Mouse (Mus musculus): ENCODE measurements around the gene Ebf1.

The Ebf1 gene

DNA sequence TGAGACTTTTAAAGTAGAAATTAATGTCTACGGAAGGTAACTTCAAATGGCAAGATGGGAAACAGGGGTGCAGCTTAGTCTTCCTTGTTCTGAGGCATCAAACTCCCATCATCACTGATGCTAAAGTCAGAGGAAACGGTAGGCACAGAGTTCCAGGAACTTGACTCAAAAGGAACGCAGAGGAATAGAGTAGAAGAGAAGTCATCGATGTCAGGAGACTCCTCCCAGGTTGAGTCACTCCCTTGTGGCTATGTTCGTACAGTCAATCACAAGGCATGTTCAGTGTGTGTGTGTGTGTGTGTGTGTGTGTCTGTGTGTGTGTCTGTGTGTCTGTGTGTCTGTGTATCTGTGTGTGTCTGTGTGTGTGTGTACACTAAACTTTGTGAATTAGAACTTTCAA, 108.6 kb downstream of the Ebf1 start:
- no peak for TF ChIP-seq GATA4 (IDR thresholded peaks at IDR 0.05; ENCODE audit: insufficient replicate concordance, low read length)

DNA sequence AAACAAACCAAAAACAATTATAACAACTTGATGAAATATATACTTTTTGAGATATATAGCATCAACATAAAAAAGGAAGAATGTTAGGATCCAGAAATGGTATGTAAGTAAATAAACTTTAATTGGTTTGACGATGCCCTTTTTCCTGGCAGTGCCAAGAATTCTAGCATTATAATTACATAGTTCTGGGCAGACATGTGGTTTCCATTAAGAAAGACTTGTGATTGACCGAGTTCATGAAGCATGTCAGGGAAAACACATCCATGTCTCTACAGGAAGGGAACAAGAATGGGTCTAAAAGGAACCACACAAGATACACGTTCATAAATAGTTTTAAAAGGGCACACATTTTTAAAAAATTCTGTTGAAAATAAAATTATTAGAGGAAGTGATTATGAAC, 110.3 kb downstream of the Ebf1 start:
- no peak for TF ChIP-seq GATA4 (IDR thresholded peaks at IDR 0.05; ENCODE audit: insufficient replicate concordance, low read length)

DNA sequence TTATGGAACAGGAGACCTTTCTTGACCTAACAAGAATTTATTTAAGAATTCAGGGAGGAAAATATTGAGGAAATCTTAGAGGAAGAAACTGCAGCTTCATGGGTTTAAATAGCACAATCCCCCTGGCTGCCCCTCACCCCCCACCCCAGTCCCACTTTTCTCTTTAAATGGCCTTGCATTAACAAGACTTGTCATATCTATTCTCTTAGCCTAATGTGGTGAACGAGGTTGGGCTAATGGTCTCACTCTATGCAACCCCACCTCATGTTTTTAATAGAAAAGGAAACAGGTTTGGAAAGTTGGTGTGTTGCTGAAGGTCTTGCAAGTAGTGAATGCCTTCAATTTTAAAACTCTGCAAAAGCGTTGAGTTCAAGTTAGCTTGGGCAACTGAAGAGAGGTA, 110.7 kb downstream of the Ebf1 start:
- TF ChIP-seq GATA4 (IDR thresholded peaks at IDR 0.05; ENCODE audit: insufficient replicate concordance, low read length), result no peak

DNA sequence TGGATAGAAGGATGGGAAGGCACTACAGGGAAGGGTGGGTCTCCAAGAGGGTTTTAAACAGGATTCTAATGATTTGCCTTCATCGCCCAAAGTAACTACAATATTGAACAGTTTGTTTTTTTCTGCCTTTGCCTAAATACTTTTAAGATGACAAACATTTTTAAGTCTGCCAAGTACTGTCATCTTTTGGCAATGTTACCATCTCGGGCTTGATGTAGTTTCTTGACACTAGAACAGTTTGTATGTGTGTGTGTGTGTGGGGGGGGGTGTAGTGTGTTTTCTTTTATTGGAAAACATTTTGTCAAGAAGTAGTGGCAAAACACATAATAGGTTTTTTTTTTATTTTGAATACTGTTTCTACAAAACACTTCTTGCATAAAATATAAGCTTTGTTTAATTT, 111.2 kb downstream of the Ebf1 start:
- TF ChIP-seq GATA4 (IDR thresholded peaks at IDR 0.05; ENCODE audit: insufficient replicate concordance, low read length), result no peak

- no peak for TF ChIP-seq GATA4 (IDR thresholded peaks at IDR 0.05; ENCODE audit: insufficient replicate concordance, low read length)
These were observed 112.8 kb downstream of the Ebf1 start for GRCm38 (mm10) chr11:44729931-44730330.

DNA sequence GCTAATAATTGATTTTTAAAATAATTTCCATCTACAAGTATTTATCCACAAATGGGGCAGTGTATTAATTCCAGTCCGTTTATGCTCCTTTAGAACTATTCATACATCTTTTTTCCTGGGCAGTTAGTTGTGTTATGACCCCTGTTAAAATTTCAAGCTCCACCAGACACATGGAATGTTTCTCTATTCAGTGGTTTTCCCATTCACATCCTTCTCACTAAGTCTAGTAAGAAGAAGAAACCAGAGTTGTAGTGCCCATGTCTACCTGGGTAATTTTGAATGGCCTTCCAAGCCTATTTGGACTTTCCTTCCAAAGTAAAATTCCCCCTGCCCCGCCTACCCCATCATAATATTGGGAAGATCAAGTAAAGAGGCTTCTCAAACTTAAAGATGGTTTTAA, 114.6 kb downstream of the Ebf1 start:
- no peak for TF ChIP-seq GATA4 (IDR thresholded peaks at IDR 0.05; ENCODE audit: insufficient replicate concordance, low read length)

GRCm38 (mm10) chr11:44733276-44733675, 116.2 kb downstream of the Ebf1 start:
- TF ChIP-seq GATA4 (IDR thresholded peaks at IDR 0.05; ENCODE audit: insufficient replicate concordance, low read length), result no peak

DNA sequence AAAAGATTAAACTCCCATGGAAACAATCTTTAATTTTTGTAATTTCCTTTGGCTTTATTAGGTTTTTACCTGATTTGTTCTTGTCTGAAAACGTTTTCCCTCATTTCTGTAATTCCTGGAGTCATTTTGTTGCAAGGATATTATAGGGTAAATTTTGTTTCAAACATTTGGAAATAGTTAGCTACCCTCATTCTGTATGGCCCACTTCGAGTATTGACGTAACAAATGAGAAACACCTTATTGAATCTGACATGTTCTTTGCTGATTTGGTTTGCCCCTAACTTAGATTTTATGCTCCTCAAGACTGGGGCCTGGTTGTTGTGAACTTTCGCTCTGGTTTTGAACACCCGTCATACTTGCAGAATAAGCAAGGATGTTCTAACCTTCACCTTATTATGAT, 120.9 kb downstream of the Ebf1 start:
- no peak for TF ChIP-seq GATA4 (IDR thresholded peaks at IDR 0.05; ENCODE audit: insufficient replicate concordance, low read length)

DNA sequence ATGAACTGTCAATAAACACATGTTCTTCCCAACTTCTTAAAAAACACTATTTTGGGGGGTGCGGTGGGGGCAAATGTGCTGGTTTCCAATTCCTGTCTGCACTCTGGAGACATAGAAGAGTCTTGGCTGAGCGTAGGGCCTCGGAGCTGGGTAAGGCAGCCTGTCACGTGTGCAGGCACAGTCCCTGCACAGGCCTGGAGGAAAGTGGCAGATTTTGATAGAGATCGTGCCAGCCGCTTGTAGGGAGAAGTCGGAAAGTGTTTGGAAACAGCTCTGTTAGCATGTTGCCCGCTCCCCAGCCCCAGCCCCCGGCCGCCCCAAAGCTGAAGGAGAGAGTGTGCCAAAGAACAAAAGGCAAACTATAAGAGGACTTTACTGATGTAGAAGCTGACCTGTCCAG, 121.7 kb downstream of the Ebf1 start:
- TF ChIP-seq GATA4 (IDR thresholded peaks at IDR 0.05; ENCODE audit: insufficient replicate concordance, low read length), result no peak

DNA sequence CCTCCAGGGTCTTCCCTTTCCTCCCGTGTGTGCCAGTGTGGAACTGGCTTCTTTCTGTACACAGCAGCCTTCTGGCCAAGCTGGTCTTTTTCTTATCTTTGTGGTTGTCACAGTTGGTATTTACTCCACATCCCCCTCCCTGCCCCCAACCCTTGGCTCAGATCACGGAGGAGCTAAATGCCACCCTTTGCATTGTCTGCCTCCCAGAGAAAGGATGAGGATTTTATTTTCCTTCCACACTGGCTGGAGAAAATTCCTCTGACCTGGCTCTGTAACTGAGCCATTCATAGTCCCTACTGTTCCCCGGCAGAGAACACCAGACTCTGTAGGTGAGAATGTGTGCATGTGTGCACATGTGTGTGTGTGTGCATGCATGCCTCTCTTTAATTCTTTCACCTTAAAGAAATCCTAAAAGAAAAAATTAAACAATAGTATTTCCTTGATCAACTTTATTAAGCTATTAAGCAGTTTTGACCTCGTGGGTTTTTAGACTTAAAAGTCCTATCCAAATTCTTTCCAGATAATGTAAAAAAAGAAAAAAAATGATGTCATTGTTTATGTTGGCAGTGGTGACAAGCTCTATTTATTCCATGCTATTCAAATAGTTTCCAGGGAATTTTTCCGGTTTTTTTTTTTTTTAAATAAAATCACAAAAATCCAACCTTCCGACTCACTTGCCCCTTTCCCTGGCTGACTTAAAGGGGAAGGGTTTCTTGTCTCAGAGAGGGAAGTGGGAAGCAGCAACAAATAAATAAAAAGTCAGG, 123.3 kb downstream of the Ebf1 start:
- TF ChIP-seq GATA4 (IDR thresholded peaks at IDR 0.05; ENCODE audit: insufficient replicate concordance, low read length), result no peak

GRCm38 (mm10) chr11:44741042-44741491, 124.0 kb downstream of the Ebf1 start:
- TF ChIP-seq GATA4 (IDR thresholded peaks at IDR 0.05; ENCODE audit: insufficient replicate concordance, low read length), result no peak

GRCm38 (mm10) chr11:44744446-44744845, 127.3 kb downstream of the Ebf1 start:
- TF ChIP-seq GATA4 (IDR thresholded peaks at IDR 0.05; ENCODE audit: insufficient replicate concordance, low read length), result no peak

DNA sequence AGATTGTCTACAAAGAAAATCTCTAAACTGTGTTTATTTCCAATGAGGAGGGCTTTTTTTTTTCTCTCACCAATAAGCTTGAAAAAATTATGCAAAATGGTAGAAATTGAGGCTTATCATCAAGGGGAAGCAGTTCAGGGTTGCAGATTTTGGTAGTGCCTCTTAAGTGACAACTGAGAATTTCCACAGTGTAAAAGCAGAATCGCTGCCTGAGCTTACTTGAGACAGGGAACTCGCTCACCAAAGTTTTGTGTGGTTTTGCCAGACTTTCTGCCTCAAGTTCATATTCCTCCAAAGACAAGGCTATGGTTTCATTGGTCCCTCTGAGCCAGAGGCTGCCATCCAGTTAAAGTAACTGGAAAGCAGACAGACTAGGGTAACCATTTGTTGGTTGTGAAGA, 128.8 kb downstream of the Ebf1 start:
- TF ChIP-seq GATA4 (IDR thresholded peaks at IDR 0.05; ENCODE audit: insufficient replicate concordance, low read length), result no peak

DNA sequence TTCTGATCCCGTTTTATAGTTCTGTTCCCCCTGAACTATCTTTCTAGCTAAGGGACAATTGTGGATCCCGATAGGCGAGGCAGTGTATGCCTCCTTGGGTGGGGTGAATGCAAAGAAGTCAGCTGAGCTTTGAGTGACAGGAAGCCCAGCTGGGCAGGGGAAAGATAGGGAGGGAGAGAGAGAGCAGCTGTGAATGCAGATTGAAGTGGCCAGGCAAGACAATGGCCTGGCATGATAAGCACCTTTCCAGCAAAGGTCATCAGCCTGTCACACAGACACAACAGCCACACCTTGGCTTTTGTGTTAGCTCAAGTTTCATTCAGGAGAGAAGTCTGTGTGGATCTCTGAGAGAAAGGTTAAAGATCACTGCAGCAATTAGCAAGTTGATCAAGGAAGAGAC, 129.6 kb downstream of the Ebf1 start:
- no peak for TF ChIP-seq GATA4 (IDR thresholded peaks at IDR 0.05; ENCODE audit: insufficient replicate concordance, low read length)

- TF ChIP-seq GATA4 (IDR thresholded peaks at IDR 0.05; ENCODE audit: insufficient replicate concordance, low read length), result no peak
These were observed 132.2 kb downstream of the Ebf1 start for GRCm38 (mm10) chr11:44749309-44749708.

DNA sequence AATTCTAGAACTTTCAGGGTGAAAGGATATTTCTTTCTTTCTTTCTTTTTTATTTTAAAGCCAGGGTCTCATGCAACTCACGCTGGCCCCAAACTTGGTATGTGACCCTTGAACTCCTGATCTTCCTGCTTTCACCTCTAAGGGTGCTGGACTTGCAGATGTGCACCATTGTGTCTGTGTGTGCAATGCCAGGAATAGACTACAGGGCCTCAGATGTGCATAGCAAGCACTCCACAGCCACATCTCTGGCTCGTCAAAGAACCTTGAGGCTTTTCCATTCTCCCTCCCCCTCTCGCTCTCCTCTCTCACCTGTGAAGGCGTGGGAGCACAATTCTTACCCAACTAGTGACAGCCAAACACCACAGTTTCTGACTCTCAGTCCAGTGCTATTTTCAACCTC, 137.2 kb downstream of the Ebf1 start:
- no peak for TF ChIP-seq GATA4 (IDR thresholded peaks at IDR 0.05; ENCODE audit: insufficient replicate concordance, low read length)

DNA sequence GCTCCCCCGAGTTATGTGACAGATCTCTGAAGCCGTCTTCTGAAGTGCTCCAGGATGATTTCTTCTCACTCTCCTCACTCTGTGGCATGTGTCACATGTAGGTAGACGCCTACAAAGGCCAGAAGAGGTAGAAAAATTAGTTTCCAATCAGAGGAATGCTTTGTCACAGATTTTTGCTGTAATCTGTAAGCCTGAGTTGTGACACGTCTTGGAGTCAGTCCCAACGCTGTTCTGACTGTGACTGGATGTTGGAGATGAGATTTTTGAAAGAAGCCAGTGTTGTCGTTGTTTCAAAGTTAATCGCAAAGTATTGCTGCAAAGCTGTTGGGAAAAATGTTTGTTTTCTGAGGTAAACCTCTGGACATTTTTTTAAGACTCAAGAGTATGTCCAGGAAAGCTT, 139.2 kb downstream of the Ebf1 start:
- TF ChIP-seq GATA4 (IDR thresholded peaks at IDR 0.05; ENCODE audit: insufficient replicate concordance, low read length), result no peak
